Mouse (Mus musculus) CH12.LX (cell line): Measurements from ENCODE around the gene Miip. TPM values are rescaled to one million over a fixed set of nuclear protein-coding genes. Genes with fewer than 3 reads are reported as not detected.

Experiments used
- DNase-seq: peaks from one replicate; pipeline ENCODE4 v3.0.0-alpha.2; 2013; ENCODE audit errors: extremely low read depth
- H3K27ac ChIP-seq: 2 replicates; pipeline ENCODE4 v1.5.1; 2012; ENCODE audit warnings: low read depth, mild to moderate bottlenecking, control low read depth, moderate library complexity; ENCODE audit not compliant: insufficient read depth
- H3K27me3 ChIP-seq: replicated peaks from 2 replicates; pipeline ENCODE3; 2012; ENCODE audit warnings: inconsistent platforms
- H3K36me3 ChIP-seq, 2 experiments: replicated peaks in 1 of 2; 2 replicates each; pipeline versions ENCODE3 to v1.6.1; 2012; ENCODE audit warnings: inconsistent platforms in 1 of 2, low read length in 1 of 2, mild to moderate bottlenecking in 1 of 2, mixed read lengths in 1 of 2, moderate library complexity in 1 of 2; ENCODE audit not compliant: control insufficient read depth in 1 of 2, insufficient read depth in 1 of 2
- H3K4me1 ChIP-seq, 2 experiments: 2 replicates each; pipeline ENCODE4 v1.6.1; 2012; ENCODE audit warnings: inconsistent platforms in 1 of 2, moderate library complexity in 1 of 2; ENCODE audit not compliant: insufficient read depth in 2 of 2, control insufficient read depth in 1 of 2
- H3K4me2 ChIP-seq: 2 replicates; pipeline ENCODE4 v1.6.1; 2012; ENCODE audit warnings: low read depth, mild to moderate bottlenecking, control low read depth; ENCODE audit not compliant: poor library complexity, insufficient read depth, severe bottlenecking
- H3K4me3 ChIP-seq, 3 experiments: fragments of 150-350 bp in 1 of 3; sonication (generic) in 1 of 3; replicated peaks in 1 of 3; 2 replicates each; pipeline versions ENCODE3 to v1.5.1; 2011 to 2012; ENCODE audit warnings: low read depth in 2 of 3, low read length in 2 of 3, mild to moderate bottlenecking in 2 of 3, moderate library complexity in 2 of 3, control low read depth in 1 of 3, improper control_type of control experiment in 1 of 3, inconsistent platforms in 1 of 3, mixed read lengths in 1 of 3; ENCODE audit not compliant: poor library complexity in 1 of 3
- H3K79me2 ChIP-seq: replicated peaks from 2 replicates; pipeline ENCODE4 v1.6.1; 2012; ENCODE audit warnings: mild to moderate bottlenecking, moderate library complexity; ENCODE audit not compliant: control insufficient read depth, poor library complexity, insufficient read depth, severe bottlenecking; ENCODE audit errors: extremely low read depth
- H3K9ac ChIP-seq: 2 replicates; pipeline ENCODE4 v1.6.1; 2012; ENCODE audit warnings: low read depth, mild to moderate bottlenecking, control low read depth, moderate library complexity; ENCODE audit not compliant: insufficient read depth
- H3K9me3 ChIP-seq: replicated peaks from 2 replicates; pipeline ENCODE3; 2012; ENCODE audit warnings: low read length, inconsistent platforms, mixed read lengths
- BHLHE40 ChIP-seq: IDR thresholded peaks from 2 replicates; pipeline ENCODE4 v1.6.1; 2011; ENCODE audit warnings: mild to moderate bottlenecking, low read depth, low read length, improper control_type of control experiment
- CHD1 ChIP-seq: IDR thresholded peaks from 2 replicates; pipeline ENCODE4 v1.6.1; 2012; ENCODE audit warnings: low read depth, low read length, improper control_type of control experiment, inconsistent platforms
- CTCF ChIP-seq, 2 experiments: IDR thresholded peaks in 1 of 2; conservative IDR thresholded peaks in 1 of 2; 2 replicates each; pipeline ENCODE4 v1.5.1; 2011 to 2012; ENCODE audit warnings: low read depth in 2 of 2, low read length in 2 of 2, improper control_type of control experiment in 1 of 2, inconsistent platforms in 1 of 2, mild to moderate bottlenecking in 1 of 2, moderate library complexity in 1 of 2
- ELF1 ChIP-seq: IDR thresholded peaks from 2 replicates; pipeline ENCODE4 v1.6.1; 2014; ENCODE audit warnings: low read depth, mild to moderate bottlenecking, inconsistent platforms, low read length, improper control_type of control experiment
- ETS1 ChIP-seq: conservative IDR thresholded peaks from 2 replicates; pipeline ENCODE4 v1.6.1; 2012; ENCODE audit warnings: low read depth, mild to moderate bottlenecking, inconsistent platforms, low read length, improper control_type of control experiment, moderate library complexity
- HCFC1 ChIP-seq: IDR thresholded peaks from 2 replicates; pipeline ENCODE4 v1.6.1; 2012; ENCODE audit warnings: low read depth, mild to moderate bottlenecking, inconsistent platforms, low read length, improper control_type of control experiment
- JUN ChIP-seq: IDR thresholded peaks from 2 replicates; pipeline ENCODE4 v1.6.1; 2011; ENCODE audit warnings: low read depth, mild to moderate bottlenecking, low read length, improper control_type of control experiment, moderate library complexity; ENCODE audit not compliant: insufficient read depth
- KAT2A ChIP-seq: IDR thresholded peaks from 2 replicates; pipeline ENCODE4 v1.6.1; 2012; ENCODE audit warnings: low read length, improper control_type of control experiment, inconsistent platforms; ENCODE audit not compliant: insufficient replicate concordance
- MEF2A ChIP-seq: IDR thresholded peaks from 2 replicates; pipeline ENCODE4 v1.6.1; 2014; ENCODE audit warnings: low read depth, mild to moderate bottlenecking, inconsistent platforms, low read length, improper control_type of control experiment, borderline replicate concordance
- MXI1 ChIP-seq: IDR thresholded peaks from 2 replicates; pipeline ENCODE4 v1.6.1; 2011; ENCODE audit warnings: mild to moderate bottlenecking, low read depth, low read length, improper control_type of control experiment
- MYC ChIP-seq: IDR thresholded peaks from 2 replicates; pipeline ENCODE4 v1.6.1; 2011; ENCODE audit warnings: low read depth, mild to moderate bottlenecking, improper control_type of control experiment, low read length
- NELFE ChIP-seq: IDR thresholded peaks from 2 replicates; pipeline ENCODE4 v1.6.1; 2011; ENCODE audit warnings: low read depth, low read length, improper control_type of control experiment
- PAX5 ChIP-seq: IDR thresholded peaks from 2 replicates; pipeline ENCODE4 v1.6.1; 2012; ENCODE audit warnings: low read length, inconsistent platforms, mixed read lengths
- RAD21 ChIP-seq: IDR thresholded peaks from 2 replicates; pipeline ENCODE4 v1.6.1; 2011; ENCODE audit warnings: low read depth, mild to moderate bottlenecking, low read length, improper control_type of control experiment, moderate library complexity
- RCOR1 ChIP-seq: conservative IDR thresholded peaks from 2 replicates; pipeline ENCODE4 v1.6.1; 2012; ENCODE audit warnings: low read depth, mild to moderate bottlenecking, inconsistent platforms, low read length, improper control_type of control experiment
- TCF12 ChIP-seq: IDR thresholded peaks from 2 replicates; pipeline ENCODE4 v1.6.1; 2014; ENCODE audit warnings: low read depth, mild to moderate bottlenecking, inconsistent platforms, low read length, improper control_type of control experiment
- UBTF ChIP-seq: IDR thresholded peaks from 2 replicates; pipeline ENCODE4 v1.6.1; 2012; ENCODE audit warnings: low read depth, mild to moderate bottlenecking, inconsistent platforms, low read length, improper control_type of control experiment, moderate library complexity
- USF2 ChIP-seq: conservative IDR thresholded peaks from 2 replicates; pipeline ENCODE4 v1.6.1; 2011; ENCODE audit warnings: low read depth, low read length, improper control_type of control experiment
- ZC3H11A ChIP-seq: IDR thresholded peaks from 2 replicates; pipeline ENCODE4 v1.6.1; 2012; ENCODE audit warnings: low read depth, mild to moderate bottlenecking, inconsistent platforms, low read length, improper control_type of control experiment
- ZKSCAN1 ChIP-seq: IDR thresholded peaks from 2 replicates; pipeline ENCODE4 v1.6.1; 2012; ENCODE audit warnings: low read depth, inconsistent platforms, low read length, improper control_type of control experiment, borderline replicate concordance
- dilution Hi-C: fragments of 300-500 bp; cut with MboI; formaldehyde crosslinking; loops from 2 replicates; pipeline ENCODE4 v1.14.3; 2020; ENCODE audit warnings: low sequenced_read_pairs; ENCODE audit not compliant: extremely low pct_unique_long_range_greater_than_20kb, extremely low pct_ligation_motif_present
- in situ Hi-C: fragments of 300-500 bp; cut with MboI; formaldehyde crosslinking; loops from 3 replicates; pipeline ENCODE4 v1.14.3; 2019; ENCODE audit warnings: low sequenced_read_pairs, low pct_ligation_motif_present, low pct_unique_long_range_greater_than_20kb, mixed read lengths
- polyA plus RNA-seq: library from polyadenylated mRNA; unstranded; fragments of >175 nt; gene quantifications from 2 replicates; pipeline ENCODE4 v1.2.1, GENCODE M21; 2012; ENCODE audit warnings: low read depth; ENCODE audit not compliant: insufficient read length
- total RNA-seq, 2 experiments: library from RNA; depleted of rRNA; stranded (reverse); fragments of 300-350 nt in 1 of 2; fragments of >200 nt in 1 of 2; gene quantifications; 2 replicates each; pipeline ENCODE4 v1.2.3; 2012 to 2014

The Miip gene
- total and polyA plus RNA-seq, 3 experiments = 31.5 to 58.8 (median 46.6) TPM

GRCm38 (mm10) chr4:147875852-147876575 is 7.4 kb upstream of the Miip start:
- H3K27ac ChIP-seq = no peak overlapping the region
- H3K79me2 ChIP-seq = no peaks in the 10 kb centered on the region; the same call in 1 of the 2 replicates
- H3K36me3 ChIP-seq = peaks cover 79 to 81% of the 10 kb centered on the region in 2 experiments
- no peaks in the 10 kb centered on the region for H3K27me3 ChIP-seq
- H3K9me3 ChIP-seq = no peaks in the 10 kb centered on the region
- H3K4me1 ChIP-seq = no peaks in the 10 kb centered on the region
- dilution Hi-C loops = no loop called here
- H3K4me3 ChIP-seq = no peak overlapping the region
- no peak for DNase-seq
- no peak overlapping the region for H3K9ac ChIP-seq
- TF ChIP-seq ZKSCAN1 = no peak
- TF ChIP-seq ETS1 = no peak
- TF ChIP-seq ELF1 = no peak
- no peak for TF ChIP-seq BHLHE40
- no peak for TF ChIP-seq NELFE
- TF ChIP-seq ZC3H11A = no peak
- no peak for TF ChIP-seq KAT2A
- no peak for TF ChIP-seq MXI1
- no peak for TF ChIP-seq CHD1
- no peak for TF ChIP-seq USF2
- no peak for TF ChIP-seq UBTF
- TF ChIP-seq RAD21 = no peak
- no peak for TF ChIP-seq PAX5
- no peak for TF ChIP-seq MYC
- TF ChIP-seq JUN = no peak
- no peak for TF ChIP-seq RCOR1
- TF ChIP-seq CTCF (conservative IDR thresholded peaks at IDR 0.05 in 1 of 2, IDR thresholded peaks at IDR 0.05 in 1 of 2; ENCODE audit: low read depth in 2 of 2, low read length in 2 of 2) = no peak
- TF ChIP-seq MEF2A = no peak
- TF ChIP-seq HCFC1 = no peak
- TF ChIP-seq, all 38 proteins: peak for 0
- no peak overlapping the region for H3K4me2 ChIP-seq
- in situ Hi-C loops = no loop called here

GRCm38 (mm10) chr4:147869238-147869637 is 622 bp upstream of the Miip start:
- Histone ChIP-seq H3K27me3 (no peaks in the 10 kb centered on the region), H3K4me2 (peak overlapping the region; percentile 83), H3K27ac (no peak overlapping the region), H3K79me2 (peaks cover 25% of the 10 kb centered on the region), H3K4me1 (peaks cover 0 to 28% of the 10 kb centered on the region in 2 experiments; a peak in 2 of 4 replicates), H3K9me3 (no peaks in the 10 kb centered on the region), H3K36me3 (peaks cover 33 to 51% of the 10 kb centered on the region in 2 experiments), H3K4me3 (peak overlapping the region; percentile 77 to 97 (median 85)), H3K9ac (peak overlapping the region; percentile 77)
- TF ChIP-seq TCF12 = no peak
- dilution Hi-C loops (no loop called here), in situ Hi-C loops (no loop called here)
- DNase-seq = no peak
